Mouse (Mus musculus) CD4-positive, CD25-positive, alpha-beta regulatory T cell, adult 9 weeks (primary cell): ENCODE data around the gene Rapgef5. TPM values are rescaled to one million over a fixed set of nuclear protein-coding genes. Genes with fewer than 3 reads are reported as not detected.

Experiments used
- polyA plus RNA-seq: library from polyadenylated mRNA; unstranded; fragments of 100-300 nt; shearing (Covaris generic); gene quantifications from one replicate; pipeline ENCODE4 v1.2.1, GENCODE M21; 2017

The Rapgef5 gene
- 1.3 TPM for polyA plus RNA-seq

GRCm38 (mm10) chr12:117516179-117516578 lies at the start of gene Rapgef5:
TSS of gene Rapgef5 (plus strand) at chr12:117516479.

GRCm38 (mm10) chr12:117803989-117804388 lies 287.7 kb downstream of the Rapgef5 start, which contains the start of gene Cdca7l:
TSS of gene Cdca7l (plus strand) at chr12:117804289.

